Mouse (Mus musculus) liver, postnatal 0 days (tissue): ENCODE results near the gene Polr3k. TPM values are rescaled to one million over a fixed set of nuclear protein-coding genes. Genes with fewer than 3 reads are reported as not detected.

Experiments used
- ATAC-seq: fragments of 200-750 bp; cut with Nextera tagmentation; 2 replicates; pipeline ENCODE4 v1.8.0; 2017; ENCODE audit warnings: mild to moderate bottlenecking, moderate library complexity
- DNase-seq: peaks from one replicate; pipeline ENCODE4 v3.0.0-alpha.2; 2016
- H3K27ac ChIP-seq: fragments of 300-500 bp; sonication (generic); 2 replicates; pipeline ENCODE4 v1.5.1; 2014; ENCODE audit warnings: antibody characterized with exemption, moderate library complexity, mild to moderate bottlenecking, low read depth
- H3K27me3 ChIP-seq: fragments of 300-500 bp; sonication (generic); 2 replicates; pipeline ENCODE4 v1.6.1; 2014; ENCODE audit warnings: low read length, control low read depth, mixed read lengths; ENCODE audit not compliant: insufficient read depth
- H3K36me3 ChIP-seq: fragments of 300-500 bp; sonication (generic); replicated peaks from 2 replicates; pipeline ENCODE4 v1.6.1; 2014; ENCODE audit warnings: mild to moderate bottlenecking, control low read depth, low read length, moderate library complexity, mixed read lengths; ENCODE audit not compliant: insufficient read depth
- H3K4me1 ChIP-seq: fragments of 300-500 bp; sonication (generic); 2 replicates; pipeline ENCODE4 v1.6.1; 2014; ENCODE audit warnings: antibody characterized with exemption, mild to moderate bottlenecking, control low read depth; ENCODE audit not compliant: insufficient read depth
- H3K4me2 ChIP-seq: fragments of 300-500 bp; sonication (generic); 2 replicates; pipeline ENCODE4 v1.6.1; 2014; ENCODE audit warnings: low read depth, mild to moderate bottlenecking, low read length, moderate library complexity, mixed read lengths
- H3K4me3 ChIP-seq: fragments of 300-500 bp; sonication (generic); 2 replicates; pipeline ENCODE4 v1.5.1; 2014; ENCODE audit warnings: low read depth, low read length
- H3K9ac ChIP-seq: fragments of 300-500 bp; sonication (generic); replicated peaks from 2 replicates; pipeline ENCODE4 v1.6.1; 2014; ENCODE audit warnings: mild to moderate bottlenecking, moderate library complexity
- H3K9me3 ChIP-seq: fragments of 300-500 bp; sonication (generic); 2 replicates; pipeline ENCODE4 v1.6.1; 2016; ENCODE audit warnings: mild to moderate bottlenecking, control low read depth, low read length, mixed read lengths
- CTCF ChIP-seq: sonication (generic); IDR thresholded peaks from 2 replicates; pipeline ENCODE4 v1.5.1; 2016; ENCODE audit warnings: antibody characterized with exemption, low read depth
- EP300 ChIP-seq: IDR thresholded peaks from 2 replicates; pipeline ENCODE4 v1.6.1; 2016; ENCODE audit warnings: antibody characterized with exemption, low read depth, mild to moderate bottlenecking
- WGBS: fragments of 180-500 bp; shearing (Covaris S2); extraction: QIAGEN DNeasy Blood & Tissue Kit; methylation state at CpG from one replicate; pipeline ENCODE4 v1.1.7; 2014; ENCODE audit not compliant: insufficient replicate concordance; 5-methylcytosine and 5-hydroxymethylcytosine counted together
- polyA plus RNA-seq: library from polyadenylated mRNA; unstranded; fragments of >200 nt; fragmentation: Nextera tagmentation; extraction: Ambion mirVana; gene quantifications from 2 replicates; pipeline ENCODE4 v1.2.1, GENCODE M21; 2015

Gene Polr3k
- polyA plus RNA-seq, 1 experiment from 2014 or later: 15.6 TPM

DNA sequence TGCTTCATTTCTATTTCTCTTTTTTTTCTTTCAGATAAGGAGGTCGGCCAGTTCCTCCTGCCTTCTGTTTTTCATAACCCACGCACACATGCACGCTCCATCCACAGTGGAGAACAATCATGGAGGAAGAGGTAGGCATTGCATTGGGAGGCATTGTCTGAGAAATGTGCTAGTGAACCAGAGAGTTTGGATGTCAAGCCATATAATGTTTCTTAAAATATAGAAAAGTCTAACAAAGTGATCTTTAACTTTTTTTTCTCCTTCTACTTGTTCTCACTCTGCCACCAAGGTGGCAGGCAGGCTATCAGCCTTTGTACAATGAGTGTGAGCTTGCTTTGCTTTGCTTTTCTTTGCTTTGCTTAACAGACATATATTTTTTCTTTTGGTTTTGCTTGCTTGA lies 53.7 kb downstream of the Polr3k start:
- WGBS: 54% methylated on average over 3 of the region's 3 CpGs
- no peaks in the 10 kb centered on the region for H3K27me3 ChIP-seq
- no peak for TF ChIP-seq EP300
- TF ChIP-seq CTCF: no peak
- no peaks in the 10 kb centered on the region for H3K4me1 ChIP-seq
- peak; percentile 37 for DNase-seq
- no peak overlapping the region for H3K27ac ChIP-seq
- no peaks in the 10 kb centered on the region for H3K9me3 ChIP-seq
- no peak overlapping the region for H3K9ac ChIP-seq
- no peak for ATAC-seq
- H3K4me2 ChIP-seq: no peak overlapping the region
- no peaks in the 10 kb centered on the region for H3K36me3 ChIP-seq
- no peak overlapping the region for H3K4me3 ChIP-seq

DNA sequence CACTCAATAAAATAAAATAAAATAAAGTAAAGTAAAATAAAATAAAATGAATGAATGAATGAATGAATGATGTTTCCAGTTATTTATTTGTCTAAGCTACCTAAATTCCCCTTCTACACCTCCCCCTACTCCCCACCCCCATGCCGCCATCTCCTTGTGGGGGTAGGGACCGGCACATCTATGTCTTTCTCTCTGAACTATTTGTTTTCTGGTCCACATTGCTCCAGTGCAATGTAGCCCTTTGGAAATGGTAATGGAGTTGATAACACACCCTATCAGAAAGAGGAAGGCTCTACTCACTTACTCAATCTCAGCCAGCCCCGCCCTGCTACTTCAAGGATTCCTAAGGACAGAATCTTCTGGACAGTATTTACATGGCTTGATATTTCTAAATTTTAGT lies 54.4 kb downstream of the Polr3k start:
- no peak overlapping the region for H3K27ac ChIP-seq
- peak; percentile 70 for DNase-seq
- H3K36me3 ChIP-seq: no peaks in the 10 kb centered on the region
- peak; percentile 79 for ATAC-seq
- H3K4me1 ChIP-seq: no peaks in the 10 kb centered on the region
- no peak overlapping the region for H3K4me2 ChIP-seq
- no peaks in the 10 kb centered on the region for H3K27me3 ChIP-seq
- H3K9me3 ChIP-seq: no peaks in the 10 kb centered on the region
- no peak for TF ChIP-seq CTCF
- TF ChIP-seq EP300: no peak
- no peak overlapping the region for H3K9ac ChIP-seq
- H3K4me3 ChIP-seq: no peak overlapping the region
- WGBS: 48% methylated on average over 3 of the region's 3 CpGs

Other genes starting within 250 kb of the Polr3k start
- not detected in 2 replicates for gene Gm29797, start 207.3 kb upstream of the Polr3k start, polyA plus RNA-seq
- gene Sox18, start 192.7 kb upstream of the Polr3k start, polyA plus RNA-seq: 11.4 and 12.2 TPM in 2 replicates
- gene Tcea2, start 184.0 kb upstream of the Polr3k start, polyA plus RNA-seq: 3.8 and 4.4 TPM in 2 replicates
- 18.6 and 20.5 TPM in 2 replicates for gene Rgs19, start 170.4 kb upstream of the Polr3k start, polyA plus RNA-seq
- gene Lkaaear1, start 165.9 kb upstream of the Polr3k start, polyA plus RNA-seq: not detected in 2 replicates
- 0.07 and 0.17 TPM in 2 replicates for gene Oprl1, start 149.3 kb upstream of the Polr3k start, polyA plus RNA-seq
- not detected in 2 replicates for gene Myt1, start 101.0 kb upstream of the Polr3k start, polyA plus RNA-seq
- 10.5 and 11.1 TPM in 2 replicates for gene Pcmtd2, start 26.5 kb upstream of the Polr3k start, polyA plus RNA-seq
- gene Gm14496, start 126.8 kb downstream of the Polr3k start, polyA plus RNA-seq: not detected in 2 replicates